Mouse (Mus musculus) embryonic facial prominence, embryonic 12.5 days (tissue): ENCODE results near the gene Ghrh. TPM values are rescaled to one million over a fixed set of nuclear protein-coding genes. Genes with fewer than 3 reads are reported as not detected.

Source experiments
- ATAC-seq: fragments of 200-750 bp; cut with Nextera tagmentation; 2 replicates; pipeline ENCODE4 v1.8.0; 2017; ENCODE audit not compliant: insufficient number of reproducible peaks, insufficient read depth, low FRiP score, low TSS enrichment
- H3K27ac ChIP-seq: fragments of 300-500 bp; sonication (generic); 2 replicates; pipeline ENCODE4 v1.5.1; 2016; ENCODE audit warnings: mild to moderate bottlenecking
- H3K27me3 ChIP-seq: fragments of 300-500 bp; sonication (generic); 2 replicates; pipeline ENCODE4 v1.6.1; 2016; ENCODE audit warnings: mild to moderate bottlenecking, moderate library complexity
- H3K36me3 ChIP-seq: fragments of 300-500 bp; sonication (generic); 2 replicates; pipeline ENCODE4 v1.6.1; 2016; ENCODE audit warnings: mild to moderate bottlenecking
- H3K4me1 ChIP-seq: fragments of 300-500 bp; sonication (generic); 2 replicates; pipeline ENCODE4 v1.6.1; 2016
- H3K4me2 ChIP-seq: fragments of 300-500 bp; sonication (generic); replicated peaks from 2 replicates; pipeline ENCODE4 v1.6.1; 2016; ENCODE audit warnings: mild to moderate bottlenecking, moderate library complexity
- H3K4me3 ChIP-seq: fragments of 300-500 bp; sonication (generic); 2 replicates; pipeline ENCODE4 v1.5.1; 2016; ENCODE audit warnings: mild to moderate bottlenecking
- H3K9ac ChIP-seq: fragments of 300-500 bp; sonication (generic); 2 replicates; pipeline ENCODE4 v1.6.1; 2016; ENCODE audit warnings: mild to moderate bottlenecking, moderate library complexity
- H3K9me3 ChIP-seq: fragments of 300-500 bp; sonication (generic); 2 replicates; pipeline ENCODE4 v1.6.1; 2016; ENCODE audit warnings: mild to moderate bottlenecking, moderate library complexity
- WGBS: fragments of 180-500 bp; shearing (Covaris S2); methylation state at CpG from one replicate; pipeline ENCODE4 v1.1.7; 2016; 5-methylcytosine and 5-hydroxymethylcytosine counted together
- polyA plus RNA-seq: library from polyadenylated mRNA; unstranded; fragments of >200 nt; fragmentation: Nextera tagmentation; extraction: Ambion mirVana; gene quantifications from 2 replicates; pipeline ENCODE4 v1.2.1, GENCODE M21; 2016

Gene Ghrh
- polyA plus RNA-seq, 1 experiment from 2014 or later: 2.4 TPM

DNA sequence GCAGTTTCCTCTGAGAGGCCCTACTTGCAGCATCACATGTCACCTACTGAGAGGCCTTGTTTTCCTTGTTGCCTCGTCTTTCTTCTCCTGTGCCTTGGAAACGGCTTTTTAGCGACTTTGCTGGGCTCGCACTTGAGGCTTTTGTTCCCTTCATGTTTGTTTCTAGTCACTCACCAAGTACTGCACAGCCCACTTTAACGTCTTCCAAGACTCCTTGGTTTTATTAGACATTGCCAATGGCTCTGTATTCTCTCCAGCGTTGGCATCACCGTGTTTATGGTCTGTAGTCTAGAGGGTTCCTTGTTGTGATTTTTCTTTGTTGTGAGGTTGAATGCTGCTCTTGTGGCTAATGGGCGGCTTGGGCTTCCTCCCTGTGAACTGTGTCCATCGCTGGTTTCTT, 44.2 kb downstream of the Ghrh start:
- no peak overlapping the region for H3K4me2 ChIP-seq
- ATAC-seq: no peak
- H3K27ac ChIP-seq: no peak overlapping the region
- no peaks in the 10 kb centered on the region for H3K27me3 ChIP-seq
- WGBS: 82% methylated on average over 9 of the region's 9 CpGs
- H3K36me3 ChIP-seq: peaks cover 73% of the 10 kb centered on the region
- H3K4me3 ChIP-seq: no peak overlapping the region
- no peaks in the 10 kb centered on the region for H3K9me3 ChIP-seq
- no peak overlapping the region for H3K9ac ChIP-seq
- H3K4me1 ChIP-seq: no peaks in the 10 kb centered on the region

DNA sequence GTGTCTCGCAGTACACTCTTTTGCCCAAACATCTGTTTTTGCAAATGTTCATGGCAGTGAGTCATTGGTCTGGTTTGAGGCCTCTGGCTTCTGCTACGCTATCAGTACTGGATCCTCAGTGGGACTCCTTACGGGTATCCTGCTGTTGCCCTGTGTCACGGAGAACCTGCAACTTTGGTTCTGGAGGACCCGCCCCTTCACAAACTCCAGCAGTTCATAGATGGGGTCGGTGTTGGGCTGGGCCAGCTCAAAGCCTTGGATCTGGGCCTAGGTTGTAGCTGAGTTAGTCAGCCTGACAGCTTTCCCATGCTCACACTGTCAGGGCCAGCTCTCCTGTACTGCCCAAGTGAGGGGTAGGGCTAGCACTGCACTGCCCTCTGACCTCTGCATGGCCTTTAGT, 47.3 kb downstream of the Ghrh start:
- Histone ChIP-seq H3K27me3 (no peaks in the 10 kb centered on the region), H3K9ac (no peak overlapping the region), H3K9me3 (no peaks in the 10 kb centered on the region), H3K4me3 (no peak overlapping the region), H3K4me2 (no peak overlapping the region), H3K27ac (no peak overlapping the region), H3K4me1 (no peaks in the 10 kb centered on the region), H3K36me3 (peaks cover 86% of the 10 kb centered on the region)
- WGBS: 88% methylated on average over 6 of the region's 6 CpGs
- ATAC-seq: no peak

DNA sequence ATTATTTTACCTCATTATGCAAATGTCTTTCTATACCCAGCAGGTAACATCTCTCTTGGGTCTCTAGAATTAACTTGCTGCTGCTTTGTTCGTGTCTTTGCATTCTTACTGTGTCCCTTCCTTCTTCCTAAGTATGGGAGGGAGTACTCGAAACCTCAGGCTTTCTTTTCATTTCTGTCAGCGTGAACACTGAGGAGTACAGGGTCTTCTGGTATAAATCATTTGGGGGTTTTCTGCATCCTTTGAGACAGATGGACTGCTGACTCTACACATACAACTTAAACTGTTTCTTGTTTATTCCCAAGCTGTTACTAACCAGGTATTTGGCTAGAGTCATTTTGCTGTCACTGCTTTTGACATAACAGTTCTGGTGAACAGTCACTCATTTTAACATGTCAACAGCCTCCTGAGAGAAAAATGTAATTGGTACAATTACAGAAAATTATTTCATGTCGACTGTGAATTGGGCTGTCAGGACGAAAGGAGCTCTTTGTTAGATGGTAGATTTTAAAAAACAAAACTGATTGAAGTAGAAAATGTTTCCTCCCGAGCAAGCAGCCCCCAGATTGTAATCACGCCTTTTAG, 51.1 kb downstream of the Ghrh start:
- no peak overlapping the region for H3K27ac ChIP-seq
- no peaks in the 10 kb centered on the region for H3K9me3 ChIP-seq
- H3K9ac ChIP-seq: no peak overlapping the region
- peaks cover 85% of the 10 kb centered on the region for H3K36me3 ChIP-seq
- WGBS: 65% methylated on average over 7 of the region's 7 CpGs
- H3K4me3 ChIP-seq: no peak overlapping the region
- H3K4me2 ChIP-seq: no peak overlapping the region
- H3K27me3 ChIP-seq: no peaks in the 10 kb centered on the region
- no peak for ATAC-seq
- no peaks in the 10 kb centered on the region for H3K4me1 ChIP-seq

DNA sequence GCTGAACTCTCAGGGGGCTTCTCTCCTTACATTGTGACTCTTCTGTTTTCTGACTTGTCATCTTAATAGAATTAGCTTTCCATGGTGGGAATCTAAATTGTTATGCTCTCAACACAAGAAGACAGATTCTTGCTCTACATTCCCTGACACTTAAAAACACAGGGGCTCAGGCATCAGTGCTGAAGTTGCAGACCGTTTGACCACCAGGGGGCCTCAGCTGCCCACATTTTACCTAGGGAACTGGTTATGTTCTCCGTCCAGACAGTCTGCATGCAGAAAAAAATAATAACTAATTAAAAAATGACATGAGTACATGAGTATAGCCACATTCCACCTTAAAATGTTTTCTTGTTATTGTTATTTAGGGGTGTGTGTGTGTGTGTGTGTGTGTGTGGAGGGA, 55.2 kb downstream of the Ghrh start:
- Histone ChIP-seq H3K4me1 (0 out of 2 replicates have a peak, but pooled peaks cover 4% of the 10 kb centered on the region), H3K9ac (no peak overlapping the region), H3K27ac (no peak overlapping the region), H3K4me2 (no peak overlapping the region), H3K9me3 (no peaks in the 10 kb centered on the region), H3K27me3 (no peaks in the 10 kb centered on the region), H3K36me3 (peaks cover 79% of the 10 kb centered on the region), H3K4me3 (no peak overlapping the region)
- WGBS: 22% methylated on average over 2 of the region's 2 CpGs
- ATAC-seq: no peak

DNA sequence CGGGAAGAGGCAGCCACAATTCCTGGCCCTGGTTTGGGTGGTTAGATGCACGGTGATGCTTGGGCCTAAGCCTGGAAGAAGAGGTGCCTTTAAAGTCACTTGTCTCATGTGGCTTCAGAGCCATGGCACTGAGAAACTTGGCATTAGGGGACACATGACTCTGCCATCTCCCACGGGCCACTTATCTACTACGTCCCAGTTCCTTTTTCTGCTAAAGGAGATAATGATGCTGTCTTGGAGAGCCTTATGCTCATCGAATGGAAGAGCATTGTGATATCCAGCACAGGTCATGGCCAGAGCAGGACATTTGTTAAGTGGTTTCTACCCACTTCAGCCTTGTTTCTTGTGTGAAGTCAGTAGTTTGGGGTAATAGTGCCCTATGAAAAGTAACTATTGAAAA, 58.3 kb downstream of the Ghrh start:
- 92% methylated on average over 5 of the region's 5 CpGs for WGBS
- ATAC-seq: no peak
- no peak overlapping the region for H3K4me2 ChIP-seq

DNA sequence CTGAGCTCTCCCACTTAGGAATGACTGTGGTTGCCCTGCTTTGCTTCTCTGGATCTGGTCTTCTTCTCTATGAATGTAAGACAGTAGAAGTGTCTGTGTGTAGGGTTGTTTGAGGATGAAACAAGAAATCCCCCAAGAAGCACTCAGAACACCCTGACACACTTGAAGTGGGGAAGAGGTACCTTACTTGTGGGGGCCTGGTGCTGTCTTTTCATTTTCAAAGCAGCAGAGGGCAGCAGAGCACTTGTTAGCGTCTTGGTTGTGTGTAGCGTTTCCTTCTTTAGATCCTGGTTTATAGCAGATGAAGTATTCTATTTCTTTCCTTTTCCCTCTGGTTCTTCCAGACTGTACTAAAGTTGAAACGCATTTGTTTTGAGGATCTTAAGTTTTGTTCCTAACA, 59.8 kb downstream of the Ghrh start:
- no peak overlapping the region for H3K4me3 ChIP-seq
- WGBS: 28% methylated on average over 3 of the region's 3 CpGs
- no peak overlapping the region for H3K27ac ChIP-seq
- H3K4me1 ChIP-seq: 0 out of 2 replicates have a peak, but pooled peaks cover 4% of the 10 kb centered on the region
- no peak for ATAC-seq
- H3K27me3 ChIP-seq: no peaks in the 10 kb centered on the region
- no peak overlapping the region for H3K9ac ChIP-seq
- peaks cover 77% of the 10 kb centered on the region for H3K36me3 ChIP-seq
- H3K9me3 ChIP-seq: no peaks in the 10 kb centered on the region
- no peak overlapping the region for H3K4me2 ChIP-seq

More for the DNA sequence above, 58.3 kb downstream of the Ghrh start:
- no peak overlapping the region for H3K4me3 ChIP-seq
- H3K27ac ChIP-seq: no peak overlapping the region
- H3K36me3 ChIP-seq: peaks cover 76% of the 10 kb centered on the region
- H3K27me3 ChIP-seq: no peaks in the 10 kb centered on the region
- H3K9me3 ChIP-seq: no peaks in the 10 kb centered on the region
- 0 out of 2 replicates have a peak, but pooled peaks cover 4% of the 10 kb centered on the region for H3K4me1 ChIP-seq
- no peak overlapping the region for H3K9ac ChIP-seq

DNA sequence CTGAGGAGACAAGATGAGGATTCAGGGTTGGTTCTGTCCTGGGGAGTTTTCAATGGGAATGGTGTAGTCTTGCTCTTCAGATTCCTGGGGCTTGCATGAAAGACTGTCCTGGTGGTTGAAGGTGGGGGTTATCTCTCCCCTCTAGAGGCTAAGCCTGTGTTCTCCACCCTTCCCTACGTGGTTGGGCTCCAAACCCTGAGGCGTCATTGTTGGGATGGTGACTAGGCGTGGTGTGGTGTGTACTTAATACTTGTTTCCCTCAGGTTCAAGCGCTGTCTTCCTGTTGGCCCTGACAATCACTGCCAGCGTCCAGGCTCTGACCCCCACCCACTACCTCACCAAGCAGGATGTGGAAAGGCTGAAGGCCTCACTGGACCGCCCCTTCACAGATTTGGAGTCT, 64.0 kb downstream of the Ghrh start:
- Histone ChIP-seq H3K36me3 (peaks cover 47% of the 10 kb centered on the region), H3K9ac (no peak overlapping the region), H3K4me2 (no peak overlapping the region), H3K4me3 (no peak overlapping the region), H3K9me3 (no peaks in the 10 kb centered on the region), H3K4me1 (peaks cover 18% of the 10 kb centered on the region), H3K27ac (no peak overlapping the region), H3K27me3 (no peaks in the 10 kb centered on the region)
- 88% methylated on average over 6 of the region's 6 CpGs for WGBS
- no peak for ATAC-seq

Other genes with a start within 250 kb of the Ghrh start
- 25.2 and 26.9 TPM in 2 replicates for gene Samhd1, start 212.2 kb downstream of the Ghrh start, polyA plus RNA-seq
- 24.6 and 26.4 TPM in 2 replicates for gene Rbl1, start 143.0 kb downstream of the Ghrh start, polyA plus RNA-seq
- 265 and 268 TPM in 2 replicates for gene Rpn2, start 68.5 kb downstream of the Ghrh start, polyA plus RNA-seq
- 0.65 and 0.89 TPM in 2 replicates for gene Mroh8, start 68.0 kb downstream of the Ghrh start, polyA plus RNA-seq
- gene Manbal, start 20.1 kb upstream of the Ghrh start, polyA plus RNA-seq: 78.5 and 82.8 TPM in 2 replicates
- gene Src, start 70.9 kb upstream of the Ghrh start, polyA plus RNA-seq: 30.8 and 37.3 TPM in 2 replicates
- gene Nnat, start 212.6 kb upstream of the Ghrh start, polyA plus RNA-seq: 1,910 and 2,445 TPM in 2 replicates
- gene Blcap, start 223.8 kb upstream of the Ghrh start, polyA plus RNA-seq: 77.9 and 84.8 TPM in 2 replicates